Mouse (Mus musculus) adrenal gland (tissue): Measurements from ENCODE around the gene Esrrg.

ENCODE experiments used
- intact Hi-C: fragments of 180-260 bp; cut with DNase I; formaldehyde crosslinking; loops from one replicate; pipeline ENCODE4 v1.15.1; 2025
- long read RNA-seq, 2 experiments: library from polyadenylated mRNA; unstranded; transcript quantifications; one replicate each; pipeline ENCODE4 v2.0.0; 2020; ENCODE audit warnings: borderline replicate concordance in 1 of 2; ENCODE audit not compliant: insufficient replicate concordance in 1 of 2

Esrrg gene
- long read RNA-seq, experiment 1, partial matches to known transcripts: 0 of 3 reads
- long read RNA-seq, experiment 1, other reads (novel, unspliced or antisense): 3 of 3 reads
- long read RNA-seq, experiment 2, partial matches to known transcripts: 0 of 5 reads
- long read RNA-seq, experiment 2, other reads (novel, unspliced or antisense): 5 of 5 reads

- intact Hi-C loops: no loop called here
Measured at GRCm38 (mm10) chr1:187608261-187608921, at the start of gene Esrrg. Esrrg (plus strand) TSS chr1:187608791.

GRCm38 (mm10) chr1:187583982-187584381 is 24.6 kb upstream of the Esrrg start:
- intact Hi-C loops: no loop called here

DNA sequence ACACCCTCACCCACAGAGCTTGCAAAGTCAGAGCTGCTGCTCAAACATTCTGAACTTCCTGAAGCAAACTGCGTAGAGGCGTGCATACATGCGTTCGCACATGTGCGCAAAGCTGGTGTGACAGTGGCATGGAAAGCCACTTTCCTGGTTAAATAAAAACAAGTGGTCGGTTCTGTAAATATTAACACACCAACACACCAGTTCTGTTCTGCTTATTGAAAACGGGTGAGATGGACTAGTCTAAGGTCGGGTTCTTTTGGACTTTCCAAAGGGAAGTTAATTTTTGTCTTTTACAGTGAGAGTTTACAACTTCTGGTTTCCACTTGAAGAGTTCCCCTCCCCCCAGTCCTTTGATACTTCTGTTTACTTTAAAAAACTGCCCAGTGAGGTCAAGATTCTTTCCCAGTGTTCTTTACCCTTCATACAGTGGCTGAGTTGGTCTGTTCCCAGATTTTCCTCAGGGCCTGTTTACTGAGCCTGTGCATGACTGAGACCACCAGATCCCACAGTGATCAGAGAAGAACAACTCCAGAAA is 22.0 kb upstream of the Esrrg start:
- intact Hi-C loops: no loop called here

DNA sequence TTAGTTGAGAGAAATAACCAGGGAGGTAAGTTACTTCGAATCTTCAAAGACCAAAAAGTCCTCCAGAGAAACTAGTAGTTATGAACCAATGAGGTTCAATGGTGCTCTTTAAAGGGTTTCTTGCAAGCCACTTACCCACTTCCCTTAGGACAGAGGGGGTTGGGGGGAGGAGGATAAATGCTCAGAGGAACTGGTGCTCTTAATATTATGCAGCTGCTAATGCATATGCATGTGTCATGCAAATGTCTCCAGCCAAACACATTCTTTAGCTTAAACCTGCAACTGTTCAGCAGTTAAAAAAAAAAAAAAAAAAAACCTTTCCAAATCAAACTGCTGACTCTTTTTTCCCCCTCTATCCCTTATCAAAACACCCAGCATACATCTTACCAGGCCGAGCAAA is 5.6 kb upstream of the Esrrg start:
- intact Hi-C loops: no loop called here

GRCm38 (mm10) chr1:187604063-187604484 is 4.5 kb upstream of the Esrrg start:
- intact Hi-C loops: no loop called here

DNA sequence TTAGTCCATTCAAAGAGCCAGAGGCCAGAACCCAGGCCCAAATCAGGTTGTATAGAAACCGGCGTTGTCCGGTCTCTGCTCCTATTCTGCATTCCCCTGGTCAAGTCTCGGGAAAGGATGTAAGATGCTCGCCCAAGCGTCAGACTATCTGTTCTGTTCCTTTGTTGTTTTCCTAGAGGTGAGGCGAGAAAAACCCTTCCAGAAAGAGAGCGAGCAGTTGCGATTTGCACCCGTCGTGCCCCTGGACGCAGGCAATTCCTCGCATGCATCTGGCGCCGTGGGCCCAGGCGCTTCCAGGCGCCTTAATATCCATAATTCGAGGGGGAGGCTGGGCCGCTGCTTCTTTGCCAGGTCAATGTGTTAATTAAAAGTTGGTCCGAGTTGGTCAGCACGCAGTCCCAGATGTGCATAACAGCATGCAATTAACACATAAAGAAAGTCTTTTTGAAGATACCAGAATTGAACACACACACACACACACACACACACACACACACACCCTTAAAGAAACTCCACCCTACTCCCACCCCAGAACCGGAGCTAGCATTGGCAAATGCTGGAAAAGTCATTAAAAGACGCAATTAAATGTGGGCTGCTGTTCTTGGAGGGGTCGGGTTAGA is 3.8 kb upstream of the Esrrg start:
- intact Hi-C loops: no loop called here

DNA sequence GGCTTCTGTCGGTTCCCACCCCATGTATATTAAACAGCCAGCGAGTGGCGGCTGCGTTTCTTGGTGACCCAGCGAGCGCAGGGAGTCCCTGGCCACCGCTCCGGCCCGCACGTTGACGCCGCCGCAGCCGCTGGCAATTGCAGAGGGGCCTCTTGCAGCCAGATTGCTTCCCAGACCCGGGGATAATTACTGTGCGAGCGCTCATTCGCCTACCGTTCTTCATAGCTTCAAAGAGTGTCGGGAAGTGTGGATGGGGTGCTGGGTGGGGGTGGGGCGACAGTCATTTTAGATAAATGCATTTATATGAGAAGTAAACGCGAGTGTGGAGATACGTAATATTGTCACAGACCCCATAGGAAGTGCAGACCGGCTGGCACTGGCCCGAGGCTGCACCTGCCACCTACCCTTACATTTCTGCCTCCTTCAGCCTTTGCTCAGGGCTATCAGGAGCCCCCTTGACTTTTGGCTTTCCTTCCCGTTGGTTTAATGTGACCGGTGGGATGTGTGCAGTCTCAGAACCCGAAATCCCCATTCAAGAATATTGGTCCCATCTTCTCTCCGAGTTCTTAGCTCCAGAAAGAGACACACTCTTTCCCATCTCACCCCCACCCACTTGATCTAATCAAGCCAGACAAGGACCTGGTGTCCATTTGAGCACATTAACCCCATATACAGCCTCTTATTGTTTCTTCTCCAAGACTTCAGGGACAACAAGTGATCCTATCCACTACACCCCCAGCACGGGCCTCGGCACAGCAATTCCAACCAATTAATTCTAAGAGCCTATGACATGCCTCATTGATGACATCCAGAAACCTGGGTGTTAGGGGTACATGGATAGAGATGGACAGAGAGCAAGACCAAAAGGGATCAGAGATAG is 3.0 kb upstream of the Esrrg start:
- intact Hi-C loops: no loop called here

DNA sequence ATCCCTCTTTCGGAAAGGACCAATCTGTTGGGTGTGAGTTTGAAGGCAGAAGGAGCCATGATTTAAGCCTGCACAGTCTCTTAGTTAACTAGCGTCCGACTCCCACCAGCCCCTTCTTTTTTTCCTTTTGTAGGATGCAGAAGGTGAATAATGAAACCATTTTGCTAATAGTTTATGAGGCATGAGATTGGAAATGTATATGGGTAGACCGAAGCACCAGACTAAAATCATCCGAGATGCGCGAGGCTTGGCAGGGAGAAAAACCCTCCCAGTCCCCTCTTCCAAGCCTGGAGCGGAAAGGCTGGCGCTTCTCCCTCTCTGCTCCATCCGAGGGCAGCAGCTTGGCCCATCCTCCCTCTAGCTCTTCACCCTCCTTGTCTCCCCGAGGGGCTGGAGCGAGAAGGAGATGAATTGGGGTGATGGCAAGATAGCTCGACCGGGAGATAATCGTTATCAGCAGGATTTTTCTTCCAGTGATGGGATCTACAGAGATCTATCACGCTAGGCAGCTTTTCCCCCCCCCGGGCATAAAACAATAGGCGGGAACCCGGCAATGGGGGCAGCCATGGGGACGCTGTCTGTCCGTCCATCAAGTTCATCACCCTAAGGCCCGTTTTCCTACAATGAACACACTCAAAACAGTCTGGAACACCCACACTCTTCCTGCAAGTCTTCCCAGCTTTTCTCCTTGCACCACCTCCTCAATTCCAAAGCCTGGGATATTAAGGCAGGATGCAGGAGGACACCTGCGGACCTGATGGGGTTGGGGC is 2.1 kb upstream of the Esrrg start:
- intact Hi-C loops: no loop called here

DNA sequence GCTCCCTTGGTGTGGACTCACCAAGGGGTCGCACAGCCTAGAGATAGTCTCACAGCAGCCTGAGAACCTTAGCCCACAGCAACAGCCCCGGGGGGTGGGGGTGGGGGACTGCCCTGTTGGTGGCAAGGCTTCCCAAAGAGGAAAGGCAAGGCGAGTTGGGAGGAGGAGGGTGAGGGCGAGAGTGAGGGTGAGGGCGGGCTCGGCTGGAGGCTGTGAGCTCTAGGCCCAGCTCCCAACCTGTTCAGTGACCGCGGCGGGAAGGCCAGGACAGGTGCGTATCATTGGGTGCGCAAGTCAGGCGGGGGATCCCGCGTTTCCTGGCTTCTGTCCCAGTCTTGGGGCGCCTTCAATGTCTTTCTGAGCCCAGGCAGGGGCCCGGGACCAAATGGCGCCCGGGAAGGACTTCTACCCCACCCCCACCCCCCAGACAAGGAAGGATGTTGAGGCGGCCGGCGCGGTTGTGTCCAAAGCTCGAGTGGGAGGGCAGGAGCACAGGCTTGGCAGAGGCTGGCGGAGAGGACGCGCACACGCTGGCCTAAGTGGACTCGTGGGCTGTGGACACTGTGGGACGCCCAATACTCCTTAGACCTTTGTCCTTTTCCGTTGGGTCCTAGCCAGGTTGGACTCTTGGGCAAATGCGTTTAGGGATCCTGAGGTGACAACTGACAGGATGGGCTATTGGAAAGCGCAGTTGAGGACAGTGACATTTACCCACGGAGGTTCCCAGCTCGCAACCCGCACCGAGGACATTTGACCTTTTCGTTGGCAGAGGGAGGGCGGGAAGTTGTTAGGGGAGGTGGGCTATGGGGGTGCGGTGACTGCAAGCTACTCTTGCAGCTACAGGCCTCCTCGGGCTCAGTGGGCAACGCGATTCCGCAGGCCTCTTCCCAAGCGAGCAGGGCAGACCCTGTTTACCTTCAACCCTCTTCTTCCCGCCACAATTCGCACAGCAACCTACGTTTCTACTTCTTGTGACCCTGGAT is 1.2 kb upstream of the Esrrg start:
- intact Hi-C loops: no loop called here

DNA sequence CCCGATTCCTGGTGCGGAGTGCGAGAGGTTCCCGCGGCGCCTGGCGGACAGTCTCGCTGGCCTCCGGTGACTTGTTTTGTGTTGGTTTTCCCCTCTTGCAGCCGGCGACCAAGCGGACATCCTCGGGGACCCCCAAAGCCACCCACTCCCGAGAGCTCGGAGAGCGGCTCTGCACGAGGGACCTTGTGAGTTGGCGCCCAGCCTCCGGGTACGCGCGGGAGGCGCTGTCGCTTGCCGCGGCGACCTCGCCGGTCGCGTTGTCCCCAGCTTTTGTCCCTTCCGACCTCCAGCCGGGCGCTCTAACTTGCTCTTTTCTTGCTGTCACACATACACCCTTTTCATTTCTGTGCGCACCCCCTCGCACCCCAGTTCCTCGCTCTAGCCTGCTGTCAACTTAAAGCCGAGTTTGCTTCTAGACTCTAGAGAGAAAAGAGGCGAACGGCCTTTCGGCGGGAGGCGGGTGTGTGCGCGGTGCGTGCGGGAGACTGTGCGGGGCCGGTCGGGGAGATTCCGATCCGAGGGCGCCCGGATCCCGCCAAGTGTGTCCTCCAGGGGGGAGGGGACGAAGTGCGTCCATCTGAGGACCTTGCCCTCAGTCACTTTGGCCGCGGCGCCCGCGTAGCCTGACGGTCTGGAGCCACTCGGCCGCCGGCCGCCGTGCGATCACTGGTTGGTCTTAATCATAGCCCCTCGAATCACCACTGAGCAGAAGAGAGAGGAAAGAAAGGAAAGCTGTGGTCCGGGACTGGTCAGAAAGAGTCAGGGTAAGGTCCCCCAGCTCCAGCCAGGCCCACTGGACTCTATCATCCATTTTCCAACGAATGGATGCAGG is 646 bp downstream of the Esrrg start:
- intact Hi-C loops: no loop called here

GRCm38 (mm10) chr1:187609853-187610230 is 1.3 kb downstream of the Esrrg start:
- intact Hi-C loops: no loop called here

GRCm38 (mm10) chr1:187610336-187610948 is 1.9 kb downstream of the Esrrg start:
- intact Hi-C loops: no loop called here

DNA sequence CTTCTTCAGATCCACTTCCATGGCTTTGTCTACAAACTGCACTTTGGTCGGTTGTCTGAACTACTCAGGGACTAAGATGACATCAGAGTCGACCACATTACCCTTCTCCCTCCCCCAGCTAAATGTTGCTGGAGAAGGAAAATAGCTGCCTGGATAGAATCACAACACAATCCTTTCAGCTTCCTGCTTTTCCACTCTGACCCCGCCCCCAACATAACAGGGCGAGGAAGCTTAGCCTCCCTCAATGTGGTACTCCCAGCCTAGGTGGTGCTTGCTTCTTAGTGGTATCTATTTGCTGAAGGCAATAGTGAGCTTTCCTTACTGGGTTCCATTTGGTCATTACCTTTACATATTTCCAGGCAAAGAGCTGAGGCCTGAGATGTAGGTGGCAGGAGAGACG is 3.3 kb downstream of the Esrrg start:
- intact Hi-C loops: no loop called here

DNA sequence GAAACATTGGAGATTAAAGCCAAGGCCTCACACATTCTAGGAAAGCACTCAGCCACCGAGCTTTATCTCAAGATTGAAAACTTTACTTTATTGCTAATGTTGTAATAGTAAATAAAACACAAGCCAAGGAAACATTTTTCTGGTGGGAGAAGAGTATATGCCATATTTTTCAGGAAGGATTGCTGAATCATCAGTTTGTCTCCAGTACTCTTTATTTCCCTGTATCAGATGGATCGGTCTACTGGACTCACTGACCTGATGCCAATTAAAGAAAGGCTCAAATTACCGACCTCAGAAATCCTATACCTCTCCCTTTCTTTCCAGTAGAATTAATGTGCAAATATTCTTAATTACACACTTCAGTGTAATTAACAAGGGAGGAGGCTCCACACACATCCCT is 4.7 kb downstream of the Esrrg start:
- intact Hi-C loops: no loop called here

- intact Hi-C loops: no loop called here
Measured at GRCm38 (mm10) chr1:187623981-187624380, 15.4 kb downstream of the Esrrg start.

DNA sequence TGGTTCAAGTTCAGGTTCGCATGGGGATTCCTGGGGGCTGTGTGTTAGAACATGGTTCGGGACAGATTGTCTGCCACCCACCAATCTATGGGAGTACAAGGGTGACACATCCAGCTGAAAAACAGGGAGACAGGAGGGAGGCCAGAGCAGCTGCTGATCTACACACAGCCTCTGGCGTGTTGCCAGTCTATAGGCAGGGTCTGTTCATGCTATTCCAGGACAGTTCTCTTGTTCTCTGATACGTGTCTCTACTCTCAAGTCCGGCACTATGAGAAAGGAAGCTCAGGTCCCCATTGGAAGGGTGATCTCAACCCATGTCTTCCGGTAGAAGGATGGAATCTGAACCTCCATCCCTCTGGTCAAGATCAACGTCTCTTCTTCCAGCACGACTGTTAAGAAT is 21.8 kb downstream of the Esrrg start:
- intact Hi-C loops: no loop called here

DNA sequence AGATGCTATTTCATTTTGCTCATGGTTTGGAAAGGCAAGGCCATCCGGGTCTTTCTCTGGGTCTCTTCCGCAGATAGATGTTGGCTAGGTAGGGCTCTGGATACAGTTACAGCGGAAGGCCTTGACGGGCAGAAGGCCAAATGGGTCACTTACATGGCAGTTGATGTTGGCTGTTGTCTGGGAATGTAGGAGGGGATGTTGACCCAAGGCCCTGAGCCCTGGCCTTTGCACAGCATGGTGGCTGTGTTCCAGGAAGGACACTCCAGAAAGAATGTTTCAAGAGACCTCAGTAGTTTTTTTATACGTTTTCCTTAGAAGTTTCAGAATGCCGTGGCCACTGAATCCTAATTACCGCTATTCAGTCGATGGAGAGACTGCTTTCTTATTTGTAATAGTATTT is 22.9 kb downstream of the Esrrg start:
- intact Hi-C loops: no loop called here

DNA sequence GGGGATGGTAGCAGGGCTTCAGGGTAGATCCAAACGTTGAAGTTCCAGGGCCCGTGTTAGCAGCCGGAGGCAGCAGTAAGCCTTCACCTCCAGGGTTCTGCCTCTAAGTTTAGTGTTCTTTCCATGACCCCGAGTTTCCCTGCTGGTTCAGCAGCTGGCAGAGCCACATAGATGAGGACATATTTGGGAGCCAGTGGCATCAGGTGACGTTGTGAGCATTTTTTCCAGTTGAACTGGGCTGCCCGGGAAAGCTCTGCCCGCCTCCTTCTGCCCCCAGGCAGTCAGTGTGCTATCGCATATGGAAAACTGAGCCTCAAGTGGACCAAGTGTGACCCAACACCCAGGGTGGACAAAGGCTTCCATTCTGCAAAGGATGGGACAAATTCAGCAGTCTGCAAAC is 36.7 kb downstream of the Esrrg start:
- intact Hi-C loops: no loop called here
